Mouse (Mus musculus) gastrocnemius, postnatal 4 days (tissue): Measurements from ENCODE around the gene Lancl3. TPM values are rescaled to one million over a fixed set of nuclear protein-coding genes. Genes with fewer than 3 reads are reported as not detected.
A peak's percentile ranks its signal among the peaks of the same experiment; 100 is the strongest.

Experiments
- DNase-seq, 2 experiments: peaks; one replicate each; pipeline ENCODE4 v3.0.0; 2021 to 2022; ENCODE audit warnings: low spot score in 2 of 2, mixed read lengths in 2 of 2
- long read RNA-seq, 2 experiments: library from polyadenylated mRNA; stranded (forward); transcript quantifications; one replicate each; pipeline ENCODE4 v2.0.0; 2021
- total RNA-seq, 2 experiments: library from RNA; stranded (reverse); gene quantifications; 2 replicates each; pipeline ENCODE4 v1.2.3; 2021

Lancl3 gene
- under 1 TPM; 0.34 to 0.60 TPM for total RNA-seq
- long read RNA-seq, experiment 1, result 0 reads
- long read RNA-seq, experiment 2, partial matches to known transcripts, result 1 of 2 reads
- long read RNA-seq, experiment 2, other reads (novel, unspliced or antisense), result 0 of 2 reads

- DNase-seq, result peak; percentile 6 to 16
These were observed at the start of gene Lancl3 for GRCm38 (mm10) chrX:9199761-9200371. Gene Lancl3, plus strand, starts transcription at chrX:9199902.

GRCm38 (mm10) chrX:9179011-9179410 is 20.7 kb upstream of the Lancl3 start:
- no peak for DNase-seq

GRCm38 (mm10) chrX:9181570-9181969 is 18.1 kb upstream of the Lancl3 start:
- no peak for DNase-seq

GRCm38 (mm10) chrX:9200380-9200917 is 747 bp downstream of the Lancl3 start:
- DNase-seq, result peak; percentile 9 to 20

GRCm38 (mm10) chrX:9201954-9202353 is 2.3 kb downstream of the Lancl3 start:
- DNase-seq, result no peak

GRCm38 (mm10) chrX:9202781-9203405 is 3.2 kb downstream of the Lancl3 start:
- DNase-seq, result no peak

GRCm38 (mm10) chrX:9205121-9205520 is 5.4 kb downstream of the Lancl3 start:
- no peak for DNase-seq

GRCm38 (mm10) chrX:9216244-9216643 is 16.5 kb downstream of the Lancl3 start:
- DNase-seq, result no peak

GRCm38 (mm10) chrX:9219570-9219969 is 19.9 kb downstream of the Lancl3 start:
- DNase-seq, result no peak

- DNase-seq, result peak in 1 of 2 experiments; percentile 18
These were observed 21.5 kb downstream of the Lancl3 start for GRCm38 (mm10) chrX:9221206-9221605.

- DNase-seq, result no peak
These were observed 22.0 kb downstream of the Lancl3 start for GRCm38 (mm10) chrX:9221736-9222135.

GRCm38 (mm10) chrX:9222412-9223221 is 22.9 kb downstream of the Lancl3 start:
- DNase-seq, result no peak

GRCm38 (mm10) chrX:9227105-9227504 is 27.4 kb downstream of the Lancl3 start:
- DNase-seq, result no peak

GRCm38 (mm10) chrX:9240737-9241591 is 41.3 kb downstream of the Lancl3 start:
- DNase-seq, result no peak

GRCm38 (mm10) chrX:9243381-9243864 is 43.7 kb downstream of the Lancl3 start:
- no peak for DNase-seq

- no peak for DNase-seq
These were observed 45.1 kb downstream of the Lancl3 start for GRCm38 (mm10) chrX:9244603-9245336.

- no peak for DNase-seq
These were observed 49.2 kb downstream of the Lancl3 start for GRCm38 (mm10) chrX:9248911-9249310.

GRCm38 (mm10) chrX:9253990-9254389 is 54.3 kb downstream of the Lancl3 start:
- DNase-seq, result no peak

- no peak for DNase-seq
These were observed 55.2 kb downstream of the Lancl3 start for GRCm38 (mm10) chrX:9254901-9255300.

- no peak for DNase-seq
These were observed 57.1 kb downstream of the Lancl3 start, which contains the start of gene Gm14862 for GRCm38 (mm10) chrX:9256766-9257165. Gene Gm14862, minus strand, starts transcription at chrX:9256899.
